Mouse (Mus musculus) forebrain, embryonic 11.5 days (tissue): ENCODE measurements at regions not wholly inside any gene's neighbourhood (a gene's known extent, or its start where the extent isn't known, plus 50 kb on each side); places are given as distances from the start of the nearest gene placed in this dataset.

Experiments
- ATAC-seq: fragments of 200-750 bp; cut with Nextera tagmentation; replicated peaks from 2 replicates; pipeline ENCODE4 v1.8.0; 2017; ENCODE audit warnings: moderate TSS enrichment; ENCODE audit not compliant: low FRiP score
- DNase-seq: peaks from one replicate; pipeline ENCODE4 v3.0.0-alpha.2; 2017; ENCODE audit warnings: low spot score
- H3K27ac ChIP-seq: fragments of 300-500 bp; sonication (generic); 2 replicates; pipeline ENCODE4 v1.5.1; 2014; ENCODE audit warnings: low read depth, low read length
- H3K27me3 ChIP-seq: fragments of 300-500 bp; sonication (generic); 2 replicates; pipeline ENCODE4 v1.6.1; 2014; ENCODE audit warnings: mild to moderate bottlenecking, low read length, mixed read lengths; ENCODE audit not compliant: control insufficient read depth, insufficient read depth
- H3K36me3 ChIP-seq: fragments of 300-500 bp; sonication (generic); 2 replicates; pipeline ENCODE4 v1.6.1; 2014; ENCODE audit warnings: mild to moderate bottlenecking, low read length, moderate library complexity, mixed read lengths; ENCODE audit not compliant: control insufficient read depth, insufficient read depth
- H3K4me1 ChIP-seq: fragments of 300-500 bp; sonication (generic); replicated peaks from 2 replicates; pipeline ENCODE4 v1.6.1; 2014; ENCODE audit warnings: low read length, mixed read lengths; ENCODE audit not compliant: control insufficient read depth, insufficient read depth
- H3K4me2 ChIP-seq: fragments of 300-500 bp; sonication (generic); 2 replicates; pipeline ENCODE4 v1.6.1; 2014; ENCODE audit warnings: low read depth, mild to moderate bottlenecking, low read length, moderate library complexity, mixed read lengths; ENCODE audit not compliant: severe bottlenecking
- H3K4me3 ChIP-seq: fragments of 300-500 bp; sonication (generic); 2 replicates; pipeline ENCODE4 v1.5.1; 2014; ENCODE audit warnings: low read depth, low read length
- H3K9ac ChIP-seq: fragments of 300-500 bp; sonication (generic); 2 replicates; pipeline ENCODE4 v1.6.1; 2014; ENCODE audit warnings: low read length
- H3K9me3 ChIP-seq: fragments of 300-500 bp; sonication (generic); 2 replicates; pipeline ENCODE4 v1.6.1; 2016; ENCODE audit warnings: low read length, mixed read lengths; ENCODE audit not compliant: control insufficient read depth
- WGBS: fragments of 180-500 bp; shearing (Covaris S2); extraction: QIAGEN DNeasy Blood & Tissue Kit; methylation state at CpG from one replicate; pipeline ENCODE4 v1.1.7; 2014; 5-methylcytosine and 5-hydroxymethylcytosine counted together

DNA sequence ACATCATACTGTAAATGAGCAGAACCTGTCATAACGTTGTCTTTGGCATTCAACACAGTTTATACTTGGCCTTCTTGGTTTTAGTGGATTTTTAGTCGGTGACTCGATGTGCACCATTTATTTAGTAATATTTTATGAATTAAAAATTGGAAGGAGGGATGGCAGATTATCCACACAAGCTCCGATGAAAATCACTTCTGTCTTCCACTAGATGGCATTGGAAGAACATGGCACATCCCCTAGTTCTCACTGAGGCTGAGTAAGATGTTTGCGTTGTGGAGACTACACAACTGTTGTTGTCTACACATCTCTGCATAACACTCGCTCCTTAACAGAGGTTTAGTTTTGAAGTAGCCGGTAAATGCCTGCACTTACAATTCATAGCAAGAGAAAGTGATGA lies 66.5 kb upstream of the Gls start:
- no peak for ATAC-seq
- no peaks in the 10 kb centered on the region for H3K36me3 ChIP-seq
- H3K4me1 ChIP-seq: no peaks in the 10 kb centered on the region
- WGBS: 80% methylated on average over 7 of the region's 7 CpGs
- H3K27me3 ChIP-seq: no peaks in the 10 kb centered on the region
- no peak overlapping the region for H3K4me2 ChIP-seq
- no peak overlapping the region for H3K9ac ChIP-seq
- H3K27ac ChIP-seq: no peak overlapping the region
- no peak overlapping the region for H3K4me3 ChIP-seq
- no peaks in the 10 kb centered on the region for H3K9me3 ChIP-seq
- DNase-seq: no peak

DNA sequence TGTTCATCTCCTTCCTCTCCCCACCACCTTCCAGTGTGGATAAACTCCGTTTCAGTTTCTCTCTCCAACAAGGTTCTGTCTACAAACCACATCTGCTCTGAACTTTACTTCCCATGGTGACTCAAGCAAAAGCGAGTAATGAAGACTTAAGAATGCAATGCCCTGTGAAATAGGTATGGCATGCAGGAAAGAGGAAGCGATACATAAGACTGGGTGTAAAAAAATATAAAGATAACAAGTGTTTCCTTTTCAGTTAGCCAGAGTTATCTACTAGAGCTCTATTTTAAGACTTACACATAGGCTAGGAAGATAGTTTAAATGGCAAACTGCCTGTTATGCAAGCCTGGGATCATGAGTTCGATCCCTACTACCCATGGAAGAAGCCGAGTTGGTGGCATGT lies 65.3 kb upstream of the Gls start:
- H3K9ac ChIP-seq: no peak overlapping the region
- H3K27me3 ChIP-seq: no peaks in the 10 kb centered on the region
- no peak overlapping the region for H3K4me3 ChIP-seq
- H3K4me2 ChIP-seq: no peak overlapping the region
- H3K27ac ChIP-seq: no peak overlapping the region
- no peaks in the 10 kb centered on the region for H3K4me1 ChIP-seq
- H3K36me3 ChIP-seq: no peaks in the 10 kb centered on the region
- no peaks in the 10 kb centered on the region for H3K9me3 ChIP-seq
- DNase-seq (no peak), ATAC-seq (no peak)
- 82% methylated on average over 5 of the region's 5 CpGs for WGBS

DNA sequence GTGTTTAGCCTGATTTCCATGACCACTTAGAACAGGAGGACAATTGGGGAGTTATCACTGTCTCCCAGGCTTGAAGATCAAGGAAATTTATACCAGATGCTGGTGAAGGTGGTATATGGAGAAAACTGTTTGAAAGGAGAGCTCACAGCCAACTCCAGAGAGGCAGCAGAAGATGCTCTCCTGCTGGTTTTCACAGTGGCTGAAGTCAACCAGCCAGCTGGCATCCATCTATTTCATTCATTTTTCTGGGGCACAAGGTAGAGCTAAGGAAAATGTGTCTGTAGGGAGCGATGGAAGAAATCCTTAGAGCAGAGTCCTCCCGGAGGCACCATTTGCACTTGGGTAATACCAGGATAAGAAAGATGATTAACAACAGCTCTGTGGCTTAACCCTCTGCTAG lies 63.1 kb upstream of the Gls start:
- Histone ChIP-seq H3K9me3 (no peaks in the 10 kb centered on the region), H3K9ac (no peak overlapping the region), H3K4me2 (no peak overlapping the region), H3K27ac (no peak overlapping the region), H3K4me1 (no peaks in the 10 kb centered on the region), H3K4me3 (no peak overlapping the region), H3K36me3 (no peaks in the 10 kb centered on the region), H3K27me3 (no peaks in the 10 kb centered on the region)
- ATAC-seq (no peak), DNase-seq (no peak)
- WGBS: 66% methylated on average over 2 of the region's 2 CpGs

DNA sequence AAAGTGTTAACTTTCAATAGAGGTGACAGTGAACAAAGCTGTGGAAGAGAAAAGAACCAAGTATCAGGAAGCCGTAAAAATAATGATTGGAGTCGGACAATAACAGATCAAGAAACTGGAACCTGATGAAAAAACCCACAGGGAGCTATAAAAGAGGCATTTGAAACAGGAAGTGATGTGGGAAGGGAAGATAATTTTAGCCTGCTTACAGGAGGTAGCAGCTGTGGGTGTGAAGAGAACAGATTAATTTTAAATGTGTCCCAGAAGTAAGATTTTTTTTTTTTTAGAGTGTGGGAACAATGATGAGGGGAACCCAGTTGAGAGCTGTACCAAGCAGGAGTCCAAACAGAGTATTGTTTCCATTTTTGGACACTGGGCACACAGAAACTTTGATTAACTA lies 61.5 kb upstream of the Gls start:
- no peaks in the 10 kb centered on the region for H3K9me3 ChIP-seq
- H3K4me2 ChIP-seq: no peak overlapping the region
- no peaks in the 10 kb centered on the region for H3K36me3 ChIP-seq
- DNase-seq (no peak), ATAC-seq (no peak)
- H3K27me3 ChIP-seq: no peaks in the 10 kb centered on the region
- H3K9ac ChIP-seq: no peak overlapping the region
- no peak overlapping the region for H3K4me3 ChIP-seq
- H3K4me1 ChIP-seq: no peaks in the 10 kb centered on the region
- H3K27ac ChIP-seq: no peak overlapping the region
- 90% methylated on average over 2 of the region's 2 CpGs for WGBS

DNA sequence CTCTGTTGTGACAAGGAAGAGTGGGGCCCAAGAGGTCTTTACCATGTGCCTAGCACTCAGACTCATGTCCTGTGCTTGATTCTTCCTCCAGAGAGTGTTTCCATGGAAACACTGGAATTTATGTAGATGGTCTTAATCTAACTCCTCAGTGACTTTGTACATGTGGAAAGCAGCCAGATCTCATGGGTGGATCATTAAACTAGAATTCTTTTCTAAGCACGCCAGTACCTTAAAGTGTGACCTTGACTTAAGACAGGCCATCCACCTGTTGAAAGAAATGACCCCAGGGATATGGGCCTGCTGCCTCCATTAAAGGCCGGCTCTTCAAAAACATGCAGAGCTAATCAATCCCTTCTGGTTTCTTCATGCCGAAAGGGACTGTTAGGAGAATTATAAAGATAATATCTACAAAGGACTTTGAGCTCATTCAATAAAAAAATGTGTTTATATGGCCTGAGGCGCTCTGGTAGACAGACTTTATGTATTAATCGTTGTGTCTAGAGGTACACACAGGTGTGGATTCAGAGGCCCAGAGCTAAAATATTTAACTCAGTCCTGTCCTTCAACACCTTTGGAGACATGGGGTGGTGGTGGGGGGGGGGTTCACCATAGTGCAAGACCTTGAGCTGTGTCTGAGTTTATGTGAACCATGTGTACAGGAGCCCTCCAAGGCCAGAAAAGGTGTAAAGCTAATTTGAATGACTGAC lies 60.5 kb upstream of the Gls start:
- ATAC-seq (no peak), DNase-seq (no peak)
- Histone ChIP-seq H3K4me1 (no peaks in the 10 kb centered on the region), H3K4me2 (no peak overlapping the region), H3K27ac (no peak overlapping the region), H3K36me3 (no peaks in the 10 kb centered on the region), H3K9me3 (no peaks in the 10 kb centered on the region), H3K9ac (no peak overlapping the region), H3K4me3 (no peak overlapping the region), H3K27me3 (no peaks in the 10 kb centered on the region)
- WGBS: 82% methylated on average over 5 of the region's 5 CpGs
